Mouse (Mus musculus) retina, embryonic 14.5 days (tissue): Measurements from ENCODE around the gene 1700003E16Rik.

Experiments used
- DNase-seq: peaks from one replicate; pipeline ENCODE4 v3.0.0-alpha.2; 2015; ENCODE audit warnings: low spot score

Gene 1700003E16Rik

GRCm38 (mm10) chr6:83159456-83159855 lies 3.3 kb downstream of the 1700003E16Rik start:
- DNase-seq = peak; percentile 82

GRCm38 (mm10) chr6:83161442-83161841 lies 5.2 kb downstream of the 1700003E16Rik start:
- no peak for DNase-seq

GRCm38 (mm10) chr6:83161921-83162641 lies 5.9 kb downstream of the 1700003E16Rik start:
- DNase-seq = no peak

- DNase-seq = peak; percentile 85
Measured at GRCm38 (mm10) chr6:83162701-83163100, 6.5 kb downstream of the 1700003E16Rik start.

- no peak for DNase-seq
Measured at GRCm38 (mm10) chr6:83165026-83165606, 8.9 kb downstream of the 1700003E16Rik start.

GRCm38 (mm10) chr6:83165607-83166242 lies 9.5 kb downstream of the 1700003E16Rik start, which contains the start of gene Dctn1:
TSS of gene Dctn1 (plus strand) at chr6:83165920.
- peak; percentile 98 for DNase-seq

- DNase-seq = no peak
Measured at GRCm38 (mm10) chr6:83166243-83166630, 10.0 kb downstream of the 1700003E16Rik start.

GRCm38 (mm10) chr6:83169872-83170271 lies 13.7 kb downstream of the 1700003E16Rik start:
- no peak for DNase-seq

- DNase-seq = no peak
Measured at GRCm38 (mm10) chr6:83171063-83171462, 14.9 kb downstream of the 1700003E16Rik start.

- no peak for DNase-seq
Measured at GRCm38 (mm10) chr6:83172240-83172920, 16.2 kb downstream of the 1700003E16Rik start.

- DNase-seq = no peak
Measured at GRCm38 (mm10) chr6:83175996-83176395, 19.8 kb downstream of the 1700003E16Rik start.

GRCm38 (mm10) chr6:83179390-83180117 lies 23.4 kb downstream of the 1700003E16Rik start:
- DNase-seq = peak; percentile 71

GRCm38 (mm10) chr6:83180605-83181004 lies 24.4 kb downstream of the 1700003E16Rik start:
- DNase-seq = no peak

GRCm38 (mm10) chr6:83184858-83185435 lies 28.7 kb downstream of the 1700003E16Rik start:
- DNase-seq = peak; percentile 53

GRCm38 (mm10) chr6:83185895-83186861 lies 30.0 kb downstream of the 1700003E16Rik start:
- DNase-seq = peak; percentile 89

GRCm38 (mm10) chr6:83186946-83187345 lies 30.7 kb downstream of the 1700003E16Rik start:
- DNase-seq = peak; percentile 32

GRCm38 (mm10) chr6:83193571-83193970 lies 37.4 kb downstream of the 1700003E16Rik start:
- no peak for DNase-seq

GRCm38 (mm10) chr6:83197345-83198004 lies 41.3 kb downstream of the 1700003E16Rik start:
- DNase-seq = peak; percentile 41

- DNase-seq = no peak
Measured at GRCm38 (mm10) chr6:83203320-83203719, 47.1 kb downstream of the 1700003E16Rik start.

GRCm38 (mm10) chr6:83205851-83206250 lies 49.6 kb downstream of the 1700003E16Rik start:
- no peak for DNase-seq
